Mouse (Mus musculus): ENCODE measurements around the gene Tmem169. TPM values are rescaled to one million over a fixed set of nuclear protein-coding genes. Genes with fewer than 3 reads are reported as not detected.

Gene Tmem169
- polyA plus RNA-seq, 1 experiment from 2014 or later, result 0.45 TPM

- Histone ChIP-seq H3K27me3 (ENCODE audit: control insufficient read depth, insufficient read depth, low read depth, low read length) (no peaks in the 10 kb centered on the region), H3K36me3 (ENCODE audit: control insufficient read depth, insufficient read depth) (peaks cover 7% of the 10 kb centered on the region), H3K4me2 (ENCODE audit: low read depth, low read length) (no peak overlapping the region), H3K9ac (ENCODE audit: low read depth, low read length) (no peak overlapping the region), H3K4me3 (ENCODE audit: low read depth, low read length) (no peak overlapping the region), H3K9me3 (replicated peaks; ENCODE audit: control insufficient read depth, low read length) (no peaks in the 10 kb centered on the region), H3K27ac (ENCODE audit: low read length) (no peak overlapping the region), H3K4me1 (ENCODE audit: control insufficient read depth, low read depth, low read length) (no peaks in the 10 kb centered on the region; the same call in 1 of the 2 replicates)
- ATAC-seq (ENCODE audit: low read depth), result no peak
- WGBS (ENCODE audit: insufficient replicate concordance), result 74% methylated on average over 3 of the region's 3 CpGs
Measured at GRCm38 (mm10) chr1:72278085-72278484, 6.1 kb upstream of the Tmem169 start.

DNA sequence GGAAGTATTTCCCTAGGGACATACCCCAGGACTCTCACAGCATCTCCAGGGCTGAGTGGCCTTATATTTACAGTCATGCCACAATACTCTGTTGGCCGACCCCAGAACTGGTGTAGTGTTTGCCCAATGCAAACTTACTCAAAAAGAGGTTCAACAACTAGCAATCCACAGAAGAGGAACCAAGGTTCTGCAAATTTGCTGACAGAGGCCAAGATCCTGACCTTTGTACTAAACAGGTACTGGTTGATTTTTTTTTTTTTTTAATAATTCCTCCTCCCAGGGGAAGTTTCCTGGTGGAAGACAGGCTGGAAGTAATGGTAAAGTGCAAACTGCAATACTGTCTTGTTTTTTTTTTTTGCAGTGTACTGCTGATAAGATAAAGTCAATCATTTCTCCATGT is 1.6 kb upstream of the Tmem169 start:
- Histone ChIP-seq H3K27me3 (ENCODE audit: control insufficient read depth, insufficient read depth, low read depth, low read length) (peaks cover 5% of the 10 kb centered on the region), H3K9ac (ENCODE audit: low read depth, low read length) (no peak overlapping the region), H3K4me3 (ENCODE audit: low read depth, low read length) (no peak overlapping the region), H3K9me3 (replicated peaks; ENCODE audit: control insufficient read depth, low read length) (no peaks in the 10 kb centered on the region), H3K36me3 (ENCODE audit: control insufficient read depth, insufficient read depth) (no peaks in the 10 kb centered on the region), H3K4me2 (ENCODE audit: low read depth, low read length) (peak overlapping the region; percentile 2; the same call in 1 of the 2 replicates), H3K4me1 (ENCODE audit: control insufficient read depth, low read depth, low read length) (peaks cover 5% of the 10 kb centered on the region), H3K27ac (ENCODE audit: low read length) (no peak overlapping the region)
- 18% methylated on average over 1 of the region's 1 CpGs for WGBS (ENCODE audit: insufficient replicate concordance)
- ATAC-seq (ENCODE audit: low read depth), result no peak

- 5% methylated on average over 5 of the region's 5 CpGs for WGBS (ENCODE audit: insufficient replicate concordance)
- Histone ChIP-seq H3K4me2 (ENCODE audit: low read depth, low read length) (peak overlapping the region; percentile 77), H3K4me3 (ENCODE audit: low read depth, low read length) (peak overlapping the region; percentile 62), H3K9me3 (replicated peaks; ENCODE audit: control insufficient read depth, low read length) (no peaks in the 10 kb centered on the region), H3K4me1 (ENCODE audit: control insufficient read depth, low read depth, low read length) (peaks cover 5% of the 10 kb centered on the region), H3K9ac (ENCODE audit: low read depth, low read length) (no peak overlapping the region), H3K27ac (ENCODE audit: low read length) (no peak overlapping the region), H3K36me3 (ENCODE audit: control insufficient read depth, insufficient read depth) (no peaks in the 10 kb centered on the region), H3K27me3 (ENCODE audit: control insufficient read depth, insufficient read depth, low read depth, low read length) (peaks cover 5% of the 10 kb centered on the region)
- ATAC-seq (ENCODE audit: low read depth), result no peak
Measured at GRCm38 (mm10) chr1:72284539-72284938, 370 bp downstream of the Tmem169 start.

- Histone ChIP-seq H3K9ac (ENCODE audit: low read depth, low read length) (no peak overlapping the region), H3K36me3 (ENCODE audit: control insufficient read depth, insufficient read depth) (no peaks in the 10 kb centered on the region), H3K27me3 (ENCODE audit: control insufficient read depth, insufficient read depth, low read depth, low read length) (peaks cover 5% of the 10 kb centered on the region), H3K4me3 (ENCODE audit: low read depth, low read length) (no peak overlapping the region), H3K9me3 (replicated peaks; ENCODE audit: control insufficient read depth, low read length) (no peaks in the 10 kb centered on the region), H3K4me1 (ENCODE audit: control insufficient read depth, low read depth, low read length) (peaks cover 5% of the 10 kb centered on the region), H3K4me2 (ENCODE audit: low read depth, low read length) (no peak overlapping the region), H3K27ac (ENCODE audit: low read length) (no peak overlapping the region)
- 38% methylated on average over 5 of the region's 5 CpGs for WGBS (ENCODE audit: insufficient replicate concordance)
- ATAC-seq (ENCODE audit: low read depth), result no peak
Measured at GRCm38 (mm10) chr1:72286904-72287303, 2.7 kb downstream of the Tmem169 start.

GRCm38 (mm10) chr1:72287893-72288292 is 3.7 kb downstream of the Tmem169 start:
- Histone ChIP-seq H3K4me2 (ENCODE audit: low read depth, low read length) (peak overlapping the region; percentile 11; the same call in 1 of the 2 replicates), H3K4me1 (ENCODE audit: control insufficient read depth, low read depth, low read length) (peaks cover 5% of the 10 kb centered on the region), H3K36me3 (ENCODE audit: control insufficient read depth, insufficient read depth) (no peaks in the 10 kb centered on the region), H3K4me3 (ENCODE audit: low read depth, low read length) (no peak overlapping the region), H3K9ac (ENCODE audit: low read depth, low read length) (no peak overlapping the region), H3K9me3 (replicated peaks; ENCODE audit: control insufficient read depth, low read length) (no peaks in the 10 kb centered on the region), H3K27me3 (ENCODE audit: control insufficient read depth, insufficient read depth, low read depth, low read length) (peaks cover 5% of the 10 kb centered on the region), H3K27ac (ENCODE audit: low read length) (peak overlapping the region; percentile 82)
- peak; percentile 44 for ATAC-seq (ENCODE audit: low read depth)
- 56% methylated on average over 4 of the region's 4 CpGs for WGBS (ENCODE audit: insufficient replicate concordance)

DNA sequence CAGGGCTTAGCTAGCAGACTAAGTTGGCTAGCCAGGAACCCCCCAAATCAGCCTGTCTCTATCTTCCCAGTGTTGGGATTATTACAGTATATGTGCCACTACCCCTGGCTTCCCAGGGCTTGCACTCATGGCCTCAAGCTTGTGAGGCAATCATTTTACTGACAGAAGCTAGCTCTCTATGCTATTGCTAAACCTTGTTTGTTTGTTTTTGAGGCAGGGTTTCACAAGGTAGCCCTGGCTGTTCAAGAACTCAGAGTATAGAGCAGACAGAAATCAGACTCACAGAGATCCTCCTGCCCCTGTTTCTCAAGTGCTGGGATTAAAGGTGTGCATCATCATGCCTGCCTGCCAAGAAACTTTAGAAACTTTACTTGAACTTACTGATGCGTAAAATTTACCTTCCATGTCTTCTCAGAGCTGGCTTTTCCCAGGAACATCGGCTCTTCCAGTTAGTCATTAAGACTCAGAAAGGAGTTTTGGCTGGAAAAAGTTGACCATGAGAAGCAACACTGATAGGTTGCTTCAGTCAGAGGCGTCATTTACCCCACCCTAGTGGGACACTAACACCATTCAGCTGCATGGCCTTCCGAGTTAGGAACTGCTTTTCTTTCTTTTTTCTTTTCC is 4.5 kb downstream of the Tmem169 start:
- ATAC-seq (ENCODE audit: low read depth), result peak; percentile 68
- peak overlapping the region; percentile 82 for H3K27ac ChIP-seq (ENCODE audit: low read length)
- H3K4me3 ChIP-seq (ENCODE audit: low read depth, low read length), result no peak overlapping the region
- peaks cover 5% of the 10 kb centered on the region for H3K4me1 ChIP-seq (ENCODE audit: control insufficient read depth, low read depth, low read length)
- no peaks in the 10 kb centered on the region for H3K9me3 ChIP-seq (replicated peaks; ENCODE audit: control insufficient read depth, low read length)
- 53% methylated on average over 4 of the region's 4 CpGs for WGBS (ENCODE audit: insufficient replicate concordance)
- peak overlapping the region; percentile 11; the same call in 1 of the 2 replicates for H3K4me2 ChIP-seq (ENCODE audit: low read depth, low read length)
- no peak overlapping the region for H3K9ac ChIP-seq (ENCODE audit: low read depth, low read length)
- H3K36me3 ChIP-seq (ENCODE audit: control insufficient read depth, insufficient read depth), result no peaks in the 10 kb centered on the region
- peaks cover 5% of the 10 kb centered on the region for H3K27me3 ChIP-seq (ENCODE audit: control insufficient read depth, insufficient read depth, low read depth, low read length)

GRCm38 (mm10) chr1:72290896-72291295 is 6.7 kb downstream of the Tmem169 start:
- Histone ChIP-seq H3K4me3 (ENCODE audit: low read depth, low read length) (no peak overlapping the region), H3K36me3 (ENCODE audit: control insufficient read depth, insufficient read depth) (no peaks in the 10 kb centered on the region), H3K27ac (ENCODE audit: low read length) (no peak overlapping the region), H3K4me1 (ENCODE audit: control insufficient read depth, low read depth, low read length) (no peaks in the 10 kb centered on the region), H3K9me3 (replicated peaks; ENCODE audit: control insufficient read depth, low read length) (no peaks in the 10 kb centered on the region), H3K27me3 (ENCODE audit: control insufficient read depth, insufficient read depth, low read depth, low read length) (no peaks in the 10 kb centered on the region), H3K4me2 (ENCODE audit: low read depth, low read length) (no peak overlapping the region), H3K9ac (ENCODE audit: low read depth, low read length) (no peak overlapping the region)
- no peak for ATAC-seq (ENCODE audit: low read depth)
- 86% methylated on average over 4 of the region's 4 CpGs for WGBS (ENCODE audit: insufficient replicate concordance)

GRCm38 (mm10) chr1:72291421-72291820 is 7.3 kb downstream of the Tmem169 start:
- Histone ChIP-seq H3K27ac (ENCODE audit: low read length) (no peak overlapping the region), H3K9ac (ENCODE audit: low read depth, low read length) (no peak overlapping the region), H3K4me3 (ENCODE audit: low read depth, low read length) (no peak overlapping the region), H3K27me3 (ENCODE audit: control insufficient read depth, insufficient read depth, low read depth, low read length) (no peaks in the 10 kb centered on the region), H3K9me3 (replicated peaks; ENCODE audit: control insufficient read depth, low read length) (no peaks in the 10 kb centered on the region), H3K4me1 (ENCODE audit: control insufficient read depth, low read depth, low read length) (no peaks in the 10 kb centered on the region), H3K4me2 (ENCODE audit: low read depth, low read length) (no peak overlapping the region), H3K36me3 (ENCODE audit: control insufficient read depth, insufficient read depth) (no peaks in the 10 kb centered on the region)
- WGBS (ENCODE audit: insufficient replicate concordance), result 67% methylated on average over 4 of the region's 4 CpGs
- ATAC-seq (ENCODE audit: low read depth), result no peak

DNA sequence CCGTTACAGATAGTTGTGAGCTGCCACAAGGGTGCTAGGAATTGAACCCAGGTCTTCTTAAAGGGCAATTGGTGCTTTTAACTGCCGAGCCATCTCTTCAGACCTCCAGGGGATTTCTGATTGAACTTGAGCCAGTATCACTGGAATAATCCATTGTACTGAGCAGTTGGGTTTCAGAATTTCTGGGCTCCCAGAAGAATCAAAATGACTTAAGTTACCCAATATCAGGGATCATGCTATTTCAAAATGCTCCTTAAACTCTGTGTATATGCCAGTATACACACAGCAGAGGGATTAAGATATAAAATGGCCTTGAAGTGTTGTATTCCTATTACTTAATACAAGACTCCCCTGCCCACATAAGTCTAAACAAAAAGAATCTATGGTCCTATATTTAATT is 7.8 kb downstream of the Tmem169 start:
- H3K4me1 ChIP-seq (ENCODE audit: control insufficient read depth, low read depth, low read length), result no peaks in the 10 kb centered on the region

More for the DNA sequence above, 7.8 kb downstream of the Tmem169 start:
- WGBS (ENCODE audit: insufficient replicate concordance), result 71% methylated on average over 2 of the region's 2 CpGs
- no peak for ATAC-seq (ENCODE audit: low read depth)
- Histone ChIP-seq H3K27me3 (ENCODE audit: control insufficient read depth, insufficient read depth, low read depth, low read length) (no peaks in the 10 kb centered on the region), H3K27ac (ENCODE audit: low read length) (no peak overlapping the region), H3K4me2 (ENCODE audit: low read depth, low read length) (no peak overlapping the region), H3K4me3 (ENCODE audit: low read depth, low read length) (no peak overlapping the region), H3K9ac (ENCODE audit: low read depth, low read length) (no peak overlapping the region), H3K9me3 (replicated peaks; ENCODE audit: control insufficient read depth, low read length) (no peaks in the 10 kb centered on the region), H3K36me3 (ENCODE audit: control insufficient read depth, insufficient read depth) (no peaks in the 10 kb centered on the region)

Measured in liver, embryonic 16.5 days (tissue).